Mouse (Mus musculus): ENCODE results near the gene Dip2b.

Dip2b gene

GRCm38 (mm10) chr15:100216173-100216572, 177.7 kb downstream of the Dip2b start:
- DNase-seq (ENCODE audit: low spot score in 2 of 2), result no peak

DNA sequence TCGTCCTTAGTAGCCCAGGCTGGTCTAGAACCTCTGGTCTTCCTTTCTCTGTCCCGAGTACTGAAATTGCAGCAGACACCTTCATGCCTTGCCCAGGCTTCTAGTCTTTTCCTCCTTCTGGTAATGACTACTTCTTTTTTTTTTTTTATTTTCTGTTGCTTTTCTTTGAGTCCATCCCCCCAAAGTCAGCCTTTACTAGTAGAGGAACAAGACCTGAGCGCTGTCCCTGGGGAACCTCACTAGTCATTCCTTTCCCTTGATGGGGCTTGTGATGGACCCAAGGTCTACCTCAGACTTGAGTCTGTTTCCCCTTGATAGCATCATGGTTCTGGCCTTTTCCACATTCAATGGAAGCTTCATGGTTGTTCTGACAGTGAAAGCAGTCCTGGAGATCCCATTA, 179.6 kb downstream of the Dip2b start:
- DNase-seq (ENCODE audit: low spot score in 2 of 2), result no peak

DNA sequence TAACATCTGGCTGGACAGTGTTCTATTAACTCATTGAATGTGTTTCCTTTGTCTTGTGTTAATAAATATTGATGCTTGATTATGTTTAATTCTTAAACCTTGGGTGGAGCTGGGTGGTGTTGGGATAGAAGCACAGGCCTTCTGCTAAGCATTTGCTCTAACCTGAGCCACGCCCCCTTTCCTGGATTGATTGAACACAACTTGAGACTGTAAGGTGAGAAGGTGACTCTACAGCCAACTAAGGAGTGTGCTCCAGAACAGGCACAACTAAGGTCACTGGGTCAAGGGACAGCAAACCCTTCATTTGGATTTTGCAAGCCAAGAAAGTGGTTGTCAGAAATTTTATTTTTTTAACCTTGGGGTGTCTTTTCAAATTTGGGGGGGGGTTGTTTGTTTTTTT, 180.9 kb downstream of the Dip2b start:
- no peak for DNase-seq (ENCODE audit: low spot score in 2 of 2)

DNA sequence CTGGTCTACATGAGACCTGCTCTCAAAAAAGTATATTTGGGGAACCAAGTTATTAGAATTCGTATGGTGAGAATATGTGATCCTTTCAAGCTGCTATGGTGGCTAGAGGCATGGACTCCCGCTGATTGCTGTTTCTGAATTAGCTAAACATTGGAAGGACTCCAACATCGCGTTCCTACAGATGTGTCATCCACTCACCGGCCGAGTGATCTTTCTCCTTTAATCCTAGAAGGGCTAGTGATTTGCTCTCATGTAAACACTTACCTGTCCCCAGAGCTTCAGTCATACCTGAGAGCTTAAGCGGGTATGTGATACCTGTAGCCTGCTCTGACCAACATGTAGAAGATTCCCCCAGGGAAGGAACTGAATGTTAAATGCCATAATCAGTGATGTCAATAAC, 182.5 kb downstream of the Dip2b start:
- DNase-seq (ENCODE audit: low spot score in 2 of 2), result no peak

- no peak for DNase-seq (ENCODE audit: low spot score in 2 of 2)
Observed at GRCm38 (mm10) chr15:100225381-100225780, 186.9 kb downstream of the Dip2b start.

DNA sequence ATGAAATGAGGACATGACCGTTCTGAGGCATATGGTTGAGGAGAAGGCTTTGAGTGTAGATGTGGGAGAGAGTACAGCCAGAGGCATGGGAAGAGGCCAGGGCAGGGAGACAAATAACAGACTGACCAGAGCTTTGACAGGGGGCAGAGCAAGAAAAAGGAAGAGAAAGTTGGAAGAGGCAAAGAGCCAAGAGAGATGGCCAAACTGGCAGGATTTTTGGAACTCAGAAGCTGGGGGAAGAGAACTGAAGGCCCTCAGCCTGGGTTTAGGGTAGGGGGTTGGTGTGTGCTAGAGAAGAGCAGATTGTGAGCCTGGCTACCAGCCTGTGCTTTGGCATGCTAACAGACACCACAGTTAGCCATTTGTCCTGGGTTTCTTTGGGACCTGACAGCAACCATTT, 187.4 kb downstream of the Dip2b start:
- DNase-seq (ENCODE audit: low spot score in 2 of 2), result no peak

GRCm38 (mm10) chr15:100227031-100227662, 188.7 kb downstream of the Dip2b start:
- no peak for DNase-seq (ENCODE audit: low spot score in 2 of 2)

DNA sequence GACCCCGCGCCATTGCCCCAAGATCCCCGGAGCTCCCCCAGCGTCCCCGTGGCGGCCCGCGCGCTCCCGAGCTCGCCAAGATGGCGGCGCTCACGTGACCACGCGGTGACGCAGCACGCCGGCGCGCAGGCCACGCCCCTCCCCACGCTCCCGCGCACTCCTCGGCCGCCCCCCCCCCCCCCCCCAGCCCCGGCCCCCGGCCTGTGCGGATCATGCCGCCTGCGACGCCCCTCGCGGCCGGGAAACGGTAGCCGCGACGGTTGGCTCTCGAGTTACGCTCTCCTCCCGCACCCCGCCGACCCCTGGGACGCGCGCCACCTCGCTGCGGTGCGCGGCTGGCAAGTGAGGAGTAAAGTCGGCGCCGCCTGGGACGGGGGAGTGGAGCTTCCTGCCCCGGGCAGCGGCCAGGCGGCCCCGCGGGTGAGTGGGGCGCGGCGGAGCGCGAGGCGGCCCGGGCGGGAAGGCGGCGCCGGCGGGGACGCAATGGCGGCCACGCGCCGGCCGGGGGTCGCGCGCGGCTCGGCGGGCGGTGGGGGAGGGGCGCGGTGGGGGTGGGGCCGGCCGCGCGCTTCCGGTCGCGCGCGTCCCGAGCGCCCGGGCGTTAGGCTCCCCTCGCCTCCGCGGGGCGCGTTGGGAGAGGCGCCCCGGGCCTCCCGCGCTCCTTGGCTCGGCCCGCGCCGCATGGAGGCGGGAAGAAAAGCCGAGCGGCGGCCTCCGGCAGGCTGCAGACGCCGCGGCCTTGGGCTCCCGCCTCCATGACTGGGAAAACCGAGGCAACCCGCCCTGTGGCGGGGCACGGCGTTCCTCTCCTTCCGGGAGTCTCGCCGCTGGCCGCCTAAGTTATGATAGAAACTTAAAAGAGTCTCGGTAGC, 189.4 kb downstream of the Dip2b start, which contains the start of gene Atf1:
Atf1 (plus strand) TSS at position 157 of the 872 bp plus-strand sequence.
- DNase-seq (ENCODE audit: low spot score in 2 of 2), result peak; percentile 86 to 92

GRCm38 (mm10) chr15:100228535-100229336, 190.3 kb downstream of the Dip2b start:
- no peak for DNase-seq (ENCODE audit: low spot score in 2 of 2)

DNA sequence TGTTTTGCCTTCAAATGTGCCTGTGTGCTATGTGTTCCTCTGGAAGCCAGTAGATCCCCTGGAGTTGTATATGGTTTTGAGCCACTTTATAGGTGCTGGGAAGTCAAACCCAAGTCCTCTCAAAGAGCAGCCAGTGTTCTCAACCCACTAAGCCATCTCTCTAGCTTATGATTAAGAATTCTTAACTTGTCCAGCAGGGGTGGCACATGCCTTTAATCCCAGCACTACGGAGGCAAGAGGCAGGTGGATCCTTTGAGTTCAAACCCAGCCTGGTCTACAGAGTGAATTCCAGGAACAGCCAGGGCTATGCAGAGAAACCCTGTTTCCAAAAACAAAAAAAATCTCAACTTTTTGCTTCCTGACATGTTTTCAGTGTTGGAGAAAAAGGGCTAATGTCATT, 192.2 kb downstream of the Dip2b start:
- no peak for DNase-seq (ENCODE audit: low spot score in 2 of 2)

DNA sequence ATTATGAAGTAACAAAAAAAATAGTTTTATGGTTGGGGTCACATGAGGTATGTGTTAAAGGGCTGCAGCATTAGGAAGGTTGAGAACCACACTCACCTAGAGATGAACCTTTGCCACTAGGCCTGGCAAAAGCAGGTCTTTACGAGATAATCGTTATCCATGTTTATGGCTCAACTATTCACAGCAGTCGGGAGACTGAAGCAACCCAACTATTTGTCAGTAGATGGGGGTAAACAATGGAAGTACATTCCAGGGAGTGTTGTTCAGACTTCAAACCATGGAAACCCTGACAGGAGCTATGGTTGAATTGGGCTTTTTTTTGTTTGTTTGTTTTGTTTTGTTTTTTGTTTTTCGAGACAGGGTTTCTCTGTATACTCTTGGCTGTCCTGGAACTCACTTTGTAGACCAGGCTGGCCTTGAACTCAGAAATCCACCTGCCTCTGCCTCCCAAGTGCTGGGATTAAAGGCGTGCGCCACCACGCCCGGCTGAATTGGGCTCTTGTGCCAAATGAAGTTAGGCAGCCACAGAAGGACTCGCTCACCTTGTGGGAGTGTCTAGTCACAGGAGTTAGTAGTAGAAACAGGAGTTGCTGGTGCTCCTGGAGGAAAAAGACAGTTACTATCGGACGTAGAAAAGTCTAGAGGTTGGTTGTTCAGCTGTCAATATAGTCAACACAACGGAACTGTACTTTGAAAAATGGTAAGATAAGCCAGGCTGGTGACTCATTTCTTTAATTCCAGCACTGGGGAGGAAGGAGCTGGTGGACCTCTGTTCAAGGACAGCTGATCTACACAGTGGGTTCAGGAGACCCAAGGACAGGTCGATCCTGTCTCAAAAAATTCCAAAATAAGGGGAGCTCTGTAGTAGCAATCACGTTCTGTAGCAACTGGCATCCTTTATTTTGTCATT, 193.4 kb downstream of the Dip2b start:
- no peak for DNase-seq (ENCODE audit: low spot score in 2 of 2)

GRCm38 (mm10) chr15:100235208-100235965, 196.9 kb downstream of the Dip2b start:
- DNase-seq (ENCODE audit: low spot score in 2 of 2), result no peak

DNA sequence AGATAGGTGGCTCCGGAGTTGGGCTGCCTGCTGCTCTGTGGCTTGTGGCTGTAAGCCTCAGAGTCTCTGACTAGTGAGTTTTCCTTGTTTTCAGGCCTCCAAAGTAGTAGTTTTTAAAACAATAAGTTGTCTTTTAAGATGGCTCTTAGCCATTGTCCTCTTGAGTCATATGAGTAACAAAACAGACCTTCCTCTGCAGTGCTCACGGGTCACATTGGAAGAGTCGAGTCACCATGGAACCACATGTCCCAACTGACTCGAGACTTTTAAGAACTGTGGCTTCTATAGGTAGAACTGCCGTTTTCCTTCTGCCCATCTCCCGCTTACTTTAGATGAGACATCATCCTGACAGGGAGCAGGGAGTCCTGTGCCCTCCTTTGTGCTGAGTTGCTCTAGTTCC, 198.5 kb downstream of the Dip2b start:
- no peak for DNase-seq (ENCODE audit: low spot score in 2 of 2)

GRCm38 (mm10) chr15:100241780-100242179, 203.3 kb downstream of the Dip2b start:
- DNase-seq (ENCODE audit: low spot score in 2 of 2), result no peak

DNA sequence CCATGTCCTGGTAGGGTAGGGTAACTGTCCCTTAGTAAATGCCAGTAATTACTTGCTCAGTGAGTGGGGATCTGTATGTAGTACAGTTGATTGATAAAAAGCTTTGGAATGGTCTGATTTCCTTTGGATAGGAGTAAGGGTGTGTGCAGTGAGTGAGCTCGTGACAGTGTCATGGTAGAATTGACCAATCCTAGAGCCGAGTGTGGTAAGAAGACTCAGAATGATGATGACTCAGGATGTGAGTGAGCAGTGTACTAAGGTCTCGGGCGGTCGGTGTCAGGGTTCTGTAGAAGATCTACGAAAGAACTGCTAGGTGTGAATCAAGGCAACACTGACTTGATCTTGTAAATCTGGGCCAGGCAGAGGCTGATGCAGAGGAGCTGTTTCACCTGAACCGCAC, 207.5 kb downstream of the Dip2b start:
- no peak for DNase-seq (ENCODE audit: low spot score in 2 of 2)

- no peak for DNase-seq (ENCODE audit: low spot score in 2 of 2)
Observed at GRCm38 (mm10) chr15:100247296-100247695, 208.8 kb downstream of the Dip2b start.

DNA sequence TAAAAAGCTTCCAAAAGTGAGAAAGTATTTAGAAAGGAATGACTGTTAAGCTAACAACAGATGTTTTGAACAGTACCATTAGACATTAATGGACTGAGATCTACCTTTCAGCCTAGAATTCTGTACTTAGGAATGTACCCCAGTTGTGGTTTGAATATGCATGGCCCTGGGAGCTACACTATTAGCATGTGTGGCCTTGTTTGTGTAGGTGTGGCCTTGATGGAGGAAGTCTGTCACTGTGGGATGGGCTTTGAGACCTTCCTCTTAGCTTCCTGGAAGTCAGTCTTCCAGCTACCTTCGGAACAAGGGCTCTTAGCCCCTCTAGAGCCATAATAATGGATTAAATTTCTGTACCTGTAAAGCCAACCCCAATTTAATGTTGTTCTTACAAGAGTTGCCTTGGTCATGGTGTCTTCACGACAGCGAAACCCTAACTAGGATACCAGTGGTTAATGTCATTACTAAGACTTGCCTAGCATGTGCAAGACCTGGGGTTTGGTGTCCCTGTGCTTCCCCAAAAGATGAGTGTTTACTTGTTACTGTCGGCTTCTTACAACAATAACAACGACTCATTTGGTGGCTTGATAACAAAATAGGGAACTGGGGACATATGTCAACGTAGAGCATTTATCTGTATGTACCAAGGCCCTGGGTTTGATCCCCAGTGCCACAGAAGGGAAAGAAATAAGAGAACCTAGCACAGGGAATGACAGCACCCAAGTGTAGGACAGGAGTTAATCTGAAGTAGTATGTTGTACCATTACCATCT, 210.4 kb downstream of the Dip2b start:
- DNase-seq (ENCODE audit: low spot score in 2 of 2), result no peak

DNA sequence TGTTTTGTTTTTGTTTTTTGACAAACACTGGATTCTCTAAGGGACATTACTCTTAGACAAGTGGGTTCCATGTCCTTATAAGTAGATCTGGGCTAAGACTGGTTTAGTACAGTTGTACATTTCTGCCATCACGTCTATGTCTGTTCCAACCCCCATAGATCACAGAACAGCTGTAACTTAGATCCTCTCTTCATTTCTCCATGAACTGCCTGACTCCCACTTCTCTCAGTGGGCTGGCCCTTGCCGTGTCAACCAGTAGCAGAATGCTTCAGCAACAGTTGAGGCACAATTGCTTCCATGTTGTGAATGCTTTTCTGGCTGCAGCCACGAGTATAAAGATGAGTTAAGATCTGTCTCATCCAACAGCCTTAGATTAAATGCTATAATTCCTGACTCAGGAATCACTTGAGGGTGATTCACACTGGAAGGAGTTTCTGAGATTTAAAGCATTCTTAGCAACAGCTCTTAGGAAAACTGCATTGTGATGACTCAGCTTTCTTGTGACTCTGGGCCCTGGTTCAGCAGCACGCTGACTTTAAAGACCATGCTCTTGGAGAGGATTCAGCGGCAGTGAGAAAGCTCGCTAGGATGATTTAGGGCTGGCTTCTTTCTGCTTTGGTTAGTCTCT, 212.8 kb downstream of the Dip2b start:
- no peak for DNase-seq (ENCODE audit: low spot score in 2 of 2)

GRCm38 (mm10) chr15:100256386-100256785, 217.9 kb downstream of the Dip2b start:
- DNase-seq (ENCODE audit: low spot score in 2 of 2), result no peak
